Comparison of ENCODE assay signal across 15 mouse cellular contexts in genomic region chr1:167390381-167390780, GRCm38 (mm10). TPM values are rescaled to one million over a fixed set of nuclear protein-coding genes. Genes with fewer than 3 reads are reported as not detected.
A peak's percentile ranks its signal among the peaks of the same experiment; 100 is the strongest.
DNase-seq lines count a peak whose midpoint lies in the region; ATAC-seq lines count a peak whose summit lies in the region.
"Had no signal": no experiment of that assay in that cellular context is flagged by ENCODE, and none has a peak within 500 bp of the region (broad histone marks: within the 10 kb centered on the region; RNA-seq: fewer than 3 reads in every experiment).

No protein-coding gene starts in this region.

- H3K4me2 ChIP-seq in liver, embryonic 11.5 days = peak overlapping the region; percentile 64
- H3K4me2 ChIP-seq in liver, embryonic 15.5 days = peak overlapping the region; percentile 79
- H3K4me2 ChIP-seq in forebrain, embryonic 14.5 days (ENCODE audit: low read length) = no peak overlapping the region
- H3K4me2 ChIP-seq: kidney, embryonic 15.5 days had no signal

- peak overlapping the region; percentile 89 for H3K4me3 ChIP-seq in erythroblast, embryonic 14.5 days (replicated peaks)
- H3K4me3 ChIP-seq in liver, embryonic 11.5 days (ENCODE audit: low read depth, low read length) = peak overlapping the region; percentile 13; the same call in 1 of the 2 replicates
- peak overlapping the region; percentile 79 for H3K4me3 ChIP-seq in liver, embryonic 15.5 days (replicated peaks)
- H3K4me3 ChIP-seq in forebrain, embryonic 14.5 days (ENCODE audit: low read depth, low read length) = no peak overlapping the region
- H3K4me3 ChIP-seq: kidney, embryonic 15.5 days had no signal

- peaks cover 74% of the 10 kb centered on the region for H3K36me3 ChIP-seq in erythroblast, embryonic 14.5 days (ENCODE audit: control insufficient read depth)
- H3K36me3 ChIP-seq in liver, embryonic 11.5 days (ENCODE audit: control insufficient read depth, insufficient read depth, low read length) = no peaks in the 10 kb centered on the region
- peaks cover 46% of the 10 kb centered on the region for H3K36me3 ChIP-seq in liver, embryonic 15.5 days (replicated peaks)
- H3K36me3 ChIP-seq in forebrain, embryonic 14.5 days (ENCODE audit: control insufficient read depth, insufficient read depth, low read length) = no peaks in the 10 kb centered on the region
- H3K36me3 ChIP-seq: kidney, embryonic 15.5 days had no signal

- no peak for ATAC-seq in erythroblast, adult 5-6 weeks (replicated peaks; ENCODE audit: low FRiP score, poor library complexity, severe bottlenecking)
- ATAC-seq in liver, embryonic 11.5 days (replicated peaks; ENCODE audit: low FRiP score) = no peak
- ATAC-seq in liver, embryonic 15.5 days (ENCODE audit: insufficient read depth) = no peak
- no peak for ATAC-seq in forebrain, embryonic 14.5 days
- ATAC-seq: activated CD4-positive, CD25-positive, alpha-beta regulatory T cell, adult 4 months had no signal

- H3K9me3 ChIP-seq in erythroblast, embryonic 14.5 days (ENCODE audit: control insufficient read depth, low read length) = no peaks in the 10 kb centered on the region
- H3K9me3 ChIP-seq in liver, embryonic 11.5 days (ENCODE audit: control insufficient read depth, low read length) = no peaks in the 10 kb centered on the region
- no peaks in the 10 kb centered on the region for H3K9me3 ChIP-seq in liver, embryonic 15.5 days (replicated peaks)
- no peaks in the 10 kb centered on the region for H3K9me3 ChIP-seq in forebrain, embryonic 14.5 days (replicated peaks; ENCODE audit: control insufficient read depth, low read length)
- H3K9me3 ChIP-seq: kidney, embryonic 15.5 days had no signal

- WGBS in liver, embryonic 11.5 days = 79% methylated on average over 4 of the region's 4 CpGs
- 78% methylated on average over 4 of the region's 4 CpGs for WGBS in liver, embryonic 15.5 days (ENCODE audit: insufficient replicate concordance)
- 68% methylated on average over 4 of the region's 4 CpGs for WGBS in forebrain, embryonic 14.5 days

- peak overlapping the region; percentile 9; the same call in 1 of the 2 replicates for H3K27ac ChIP-seq in liver, embryonic 11.5 days (ENCODE audit: low read depth, low read length)
- peak overlapping the region; percentile 80 for H3K27ac ChIP-seq in liver, embryonic 15.5 days (replicated peaks)
- no peak overlapping the region for H3K27ac ChIP-seq in forebrain, embryonic 14.5 days (ENCODE audit: low read depth, low read length)
- H3K27ac ChIP-seq: kidney, embryonic 15.5 days had no signal

- peaks cover 87% of the 10 kb centered on the region for H3K4me1 ChIP-seq in erythroblast, embryonic 14.5 days (ENCODE audit: control insufficient read depth)
- H3K4me1 ChIP-seq in liver, embryonic 11.5 days (replicated peaks; ENCODE audit: control insufficient read depth, insufficient read depth, low read length) = peaks cover 34% of the 10 kb centered on the region
- H3K4me1 ChIP-seq in liver, embryonic 15.5 days (replicated peaks) = peaks cover 83% of the 10 kb centered on the region
- peaks cover 6% of the 10 kb centered on the region for H3K4me1 ChIP-seq in forebrain, embryonic 14.5 days (ENCODE audit: control insufficient read depth, insufficient read depth, low read length)

- no peak for DNase-seq in liver, embryonic 11.5 days (ENCODE audit: low spot score)
- no peak for DNase-seq in liver
- no peak for DNase-seq in layer of hippocampus, adult 8-10 months (ENCODE audit: low spot score in 2 of 2)
- DNase-seq in forebrain, embryonic 14.5 days (ENCODE audit: low spot score) = no peak
- DNase-seq: cerebellum, postnatal 10 days; gastrocnemius, postnatal 10 days; layer of hippocampus, postnatal 36 days; lung, adult 18-20 months; right cerebral cortex, postnatal 25 days; thymus, postnatal 25 days had no signal

- peaks cover 5% of the 10 kb centered on the region for H3K27me3 ChIP-seq in erythroblast, embryonic 14.5 days (ENCODE audit: control insufficient read depth)
- no peaks in the 10 kb centered on the region for H3K27me3 ChIP-seq in liver, embryonic 11.5 days (replicated peaks; ENCODE audit: control insufficient read depth, insufficient read depth, low read length)
- peaks cover 5% of the 10 kb centered on the region for H3K27me3 ChIP-seq in liver, embryonic 15.5 days
- H3K27me3 ChIP-seq in forebrain, embryonic 14.5 days (replicated peaks; ENCODE audit: control insufficient read depth, insufficient read depth, low read length) = no peaks in the 10 kb centered on the region

- H3K9ac ChIP-seq in liver, embryonic 11.5 days (ENCODE audit: low read depth, low read length) = no peak overlapping the region; the same call in 1 of the 2 replicates
- H3K9ac ChIP-seq in liver, embryonic 15.5 days = peak overlapping the region; percentile 37; the same call in 1 of the 2 replicates
- H3K9ac ChIP-seq in forebrain, embryonic 14.5 days (ENCODE audit: low read length) = no peak overlapping the region
- H3K9ac ChIP-seq: kidney, embryonic 15.5 days had no signal

RNA-seq across cellular contexts. Expression of gene Mgst3, which starts 3.3 kb away (rescaled TPM):
- polyA plus RNA-seq in erythroblast, embryonic 14.5 days (2012) = 58.2 and 125 TPM in 2 replicates
- total RNA-seq in erythroblast, adult 5-6 weeks (2015; ENCODE audit: low replicate concordance) = 84.0 and 95.1 TPM in 2 replicates
- total RNA-seq in erythroblast, adult 5-6 weeks (2017; ENCODE audit: low replicate concordance) = 132 and 152 TPM in 2 replicates
- 242 and 253 TPM in 2 replicates for polyA plus RNA-seq in liver, embryonic 11.5 days (2014; fragmentation: Nextera tagmentation; extraction: Ambion mirVana)
- 392 and 404 TPM in 2 replicates for polyA plus RNA-seq in liver, embryonic 15.5 days (2015; fragmentation: Nextera tagmentation; extraction: Ambion mirVana)
- total RNA-seq in layer of hippocampus, adult 8-10 months (2022) = 10 to 100 TPM; 67.6 to 74.1 (median 67.9) TPM
- polyA plus RNA-seq in forebrain, embryonic 14.5 days (2014; fragmentation: Nextera tagmentation; extraction: Ambion mirVana) = 128 and 138 TPM in 2 replicates

RNA-seq across cellular contexts. Expression of gene Aldh9a1, which starts 40.6 kb away (rescaled TPM):
- 2.2 and 2.6 TPM in 2 replicates for polyA plus RNA-seq in erythroblast, embryonic 14.5 days (2012)
- 4.6 and 9.2 TPM in 2 replicates for total RNA-seq in erythroblast, adult 5-6 weeks (2015; ENCODE audit: low replicate concordance)
- 11.1 and 11.6 TPM in 2 replicates for total RNA-seq in erythroblast, adult 5-6 weeks (2017; ENCODE audit: low replicate concordance)
- polyA plus RNA-seq in liver, embryonic 11.5 days (2014; fragmentation: Nextera tagmentation; extraction: Ambion mirVana) = 112 and 129 TPM in 2 replicates
- polyA plus RNA-seq in liver, embryonic 15.5 days (2015; fragmentation: Nextera tagmentation; extraction: Ambion mirVana) = 72.7 and 75.1 TPM in 2 replicates
- 10 to 100 TPM; 26.6 to 33.8 (median 32.2) TPM for total RNA-seq in layer of hippocampus, adult 8-10 months (2022)
- 20.9 and 21.2 TPM in 2 replicates for polyA plus RNA-seq in forebrain, embryonic 14.5 days (2014; fragmentation: Nextera tagmentation; extraction: Ambion mirVana)
